Mouse (Mus musculus): ENCODE measurements around the gene Chmp4b. TPM values are rescaled to one million over a fixed set of nuclear protein-coding genes. Genes with fewer than 3 reads are reported as not detected.

Chmp4b gene
- polyA plus RNA-seq, 1 experiment from 2014 or later = 10.9 TPM

GRCm38 (mm10) chr2:154668680-154669079 is 17.2 kb downstream of the Chmp4b start:
- Histone ChIP-seq H3K4me3 (ENCODE audit: low read depth, low read length) (no peak overlapping the region), H3K4me1 (replicated peaks; ENCODE audit: control insufficient read depth, insufficient read depth, low read length) (no peaks in the 10 kb centered on the region; the same call in 1 of the 2 replicates), H3K9ac (ENCODE audit: low read depth, low read length) (no peak overlapping the region), H3K27ac (ENCODE audit: low read depth, low read length) (no peak overlapping the region), H3K4me2 (no peak overlapping the region), H3K36me3 (ENCODE audit: control insufficient read depth, insufficient read depth, low read length) (peaks cover 7% of the 10 kb centered on the region; the same call in 1 of the 2 replicates), H3K27me3 (replicated peaks; ENCODE audit: control insufficient read depth, insufficient read depth, low read length) (no peaks in the 10 kb centered on the region), H3K9me3 (ENCODE audit: control insufficient read depth, low read length) (no peaks in the 10 kb centered on the region)
- DNase-seq (ENCODE audit: low spot score) = no peak
- WGBS = 77% methylated on average over 7 of the region's 7 CpGs
- ATAC-seq (replicated peaks; ENCODE audit: low FRiP score) = no peak

GRCm38 (mm10) chr2:154670106-154670505 is 18.6 kb downstream of the Chmp4b start:
- H3K27me3 ChIP-seq (replicated peaks; ENCODE audit: control insufficient read depth, insufficient read depth, low read length) = no peaks in the 10 kb centered on the region
- no peaks in the 10 kb centered on the region; the same call in 1 of the 2 replicates for H3K4me1 ChIP-seq (replicated peaks; ENCODE audit: control insufficient read depth, insufficient read depth, low read length)
- H3K27ac ChIP-seq (ENCODE audit: low read depth, low read length) = no peak overlapping the region
- ATAC-seq (replicated peaks; ENCODE audit: low FRiP score) (no peak), DNase-seq (ENCODE audit: low spot score) (no peak)
- no peak overlapping the region for H3K4me2 ChIP-seq
- 77% methylated on average over 4 of the region's 4 CpGs for WGBS
- H3K9me3 ChIP-seq (ENCODE audit: control insufficient read depth, low read length) = no peaks in the 10 kb centered on the region
- H3K4me3 ChIP-seq (ENCODE audit: low read depth, low read length) = no peak overlapping the region
- H3K9ac ChIP-seq (ENCODE audit: low read depth, low read length) = no peak overlapping the region
- H3K36me3 ChIP-seq (ENCODE audit: control insufficient read depth, insufficient read depth, low read length) = peaks cover 7% of the 10 kb centered on the region; the same call in 1 of the 2 replicates

- WGBS = 78% methylated on average over 4 of the region's 4 CpGs
- Histone ChIP-seq H3K27ac (ENCODE audit: low read depth, low read length) (no peak overlapping the region), H3K9me3 (ENCODE audit: control insufficient read depth, low read length) (no peaks in the 10 kb centered on the region), H3K9ac (ENCODE audit: low read depth, low read length) (no peak overlapping the region), H3K36me3 (ENCODE audit: control insufficient read depth, insufficient read depth, low read length) (peaks cover 7% of the 10 kb centered on the region; the same call in 1 of the 2 replicates), H3K4me2 (no peak overlapping the region), H3K4me3 (ENCODE audit: low read depth, low read length) (no peak overlapping the region), H3K4me1 (replicated peaks; ENCODE audit: control insufficient read depth, insufficient read depth, low read length) (no peaks in the 10 kb centered on the region; the same call in 1 of the 2 replicates), H3K27me3 (replicated peaks; ENCODE audit: control insufficient read depth, insufficient read depth, low read length) (no peaks in the 10 kb centered on the region)
- ATAC-seq (replicated peaks; ENCODE audit: low FRiP score) (no peak), DNase-seq (ENCODE audit: low spot score) (no peak)
These were observed 19.2 kb downstream of the Chmp4b start for GRCm38 (mm10) chr2:154670741-154671140.

- Histone ChIP-seq H3K27ac (ENCODE audit: low read depth, low read length) (no peak overlapping the region), H3K4me2 (no peak overlapping the region), H3K36me3 (ENCODE audit: control insufficient read depth, insufficient read depth, low read length) (peaks cover 7% of the 10 kb centered on the region; the same call in 1 of the 2 replicates), H3K9me3 (ENCODE audit: control insufficient read depth, low read length) (no peaks in the 10 kb centered on the region), H3K9ac (ENCODE audit: low read depth, low read length) (no peak overlapping the region), H3K4me1 (replicated peaks; ENCODE audit: control insufficient read depth, insufficient read depth, low read length) (peaks cover 17% of the 10 kb centered on the region), H3K4me3 (ENCODE audit: low read depth, low read length) (no peak overlapping the region), H3K27me3 (replicated peaks; ENCODE audit: control insufficient read depth, insufficient read depth, low read length) (no peaks in the 10 kb centered on the region)
- 82% methylated on average over 4 of the region's 4 CpGs for WGBS
- DNase-seq (ENCODE audit: low spot score) (no peak), ATAC-seq (replicated peaks; ENCODE audit: low FRiP score) (no peak)
These were observed 22.5 kb downstream of the Chmp4b start for GRCm38 (mm10) chr2:154674008-154674407.

- Histone ChIP-seq H3K9me3 (ENCODE audit: control insufficient read depth, low read length) (no peaks in the 10 kb centered on the region), H3K4me2 (peak overlapping the region; percentile 67), H3K27ac (ENCODE audit: low read depth, low read length) (peak overlapping the region; percentile 82), H3K36me3 (ENCODE audit: control insufficient read depth, insufficient read depth, low read length) (peaks cover 7% of the 10 kb centered on the region; the same call in 1 of the 2 replicates), H3K4me3 (ENCODE audit: low read depth, low read length) (peak overlapping the region; percentile 35), H3K4me1 (replicated peaks; ENCODE audit: control insufficient read depth, insufficient read depth, low read length) (peaks cover 24% of the 10 kb centered on the region), H3K9ac (ENCODE audit: low read depth, low read length) (peak overlapping the region; percentile 47; the same call in 1 of the 2 replicates), H3K27me3 (replicated peaks; ENCODE audit: control insufficient read depth, insufficient read depth, low read length) (no peaks in the 10 kb centered on the region)
- 44% methylated on average over 19 of the region's 19 CpGs for WGBS
- ATAC-seq (replicated peaks; ENCODE audit: low FRiP score) = peak; percentile 83
- peak; percentile 49 for DNase-seq (ENCODE audit: low spot score)
These were observed 25.4 kb downstream of the Chmp4b start for GRCm38 (mm10) chr2:154676653-154677609.

- DNase-seq (ENCODE audit: low spot score) = peak; percentile 42
- Histone ChIP-seq H3K27ac (ENCODE audit: low read depth, low read length) (peak overlapping the region; percentile 82), H3K4me1 (replicated peaks; ENCODE audit: control insufficient read depth, insufficient read depth, low read length) (peaks cover 24% of the 10 kb centered on the region), H3K4me2 (peak overlapping the region; percentile 67), H3K27me3 (replicated peaks; ENCODE audit: control insufficient read depth, insufficient read depth, low read length) (no peaks in the 10 kb centered on the region), H3K36me3 (ENCODE audit: control insufficient read depth, insufficient read depth, low read length) (0 out of 2 replicates have a peak, but pooled peaks cover 4% of the 10 kb centered on the region), H3K9ac (ENCODE audit: low read depth, low read length) (peak overlapping the region; percentile 47; the same call in 1 of the 2 replicates), H3K9me3 (ENCODE audit: control insufficient read depth, low read length) (no peaks in the 10 kb centered on the region), H3K4me3 (ENCODE audit: low read depth, low read length) (peak overlapping the region; percentile 35)
- ATAC-seq (replicated peaks; ENCODE audit: low FRiP score) = peak; percentile 8; the same call in 1 of the 2 replicates
- WGBS = 17% methylated on average over 10 of the region's 10 CpGs
These were observed 26.2 kb downstream of the Chmp4b start for GRCm38 (mm10) chr2:154677651-154678139.

GRCm38 (mm10) chr2:154678995-154679394 is 27.5 kb downstream of the Chmp4b start:
- H3K9me3 ChIP-seq (ENCODE audit: control insufficient read depth, low read length) = no peaks in the 10 kb centered on the region
- no peak overlapping the region for H3K4me3 ChIP-seq (ENCODE audit: low read depth, low read length)
- DNase-seq (ENCODE audit: low spot score) = no peak
- no peaks in the 10 kb centered on the region for H3K36me3 ChIP-seq (ENCODE audit: control insufficient read depth, insufficient read depth, low read length)
- H3K4me2 ChIP-seq = no peak overlapping the region
- no peak for ATAC-seq (replicated peaks; ENCODE audit: low FRiP score)
- no peaks in the 10 kb centered on the region for H3K27me3 ChIP-seq (replicated peaks; ENCODE audit: control insufficient read depth, insufficient read depth, low read length)
- WGBS = 49% methylated on average over 3 of the region's 3 CpGs
- no peak overlapping the region for H3K27ac ChIP-seq (ENCODE audit: low read depth, low read length)
- H3K9ac ChIP-seq (ENCODE audit: low read depth, low read length) = no peak overlapping the region
- H3K4me1 ChIP-seq (replicated peaks; ENCODE audit: control insufficient read depth, insufficient read depth, low read length) = peaks cover 24% of the 10 kb centered on the region

GRCm38 (mm10) chr2:154680337-154680736 is 28.8 kb downstream of the Chmp4b start:
- H3K9me3 ChIP-seq (ENCODE audit: control insufficient read depth, low read length) = no peaks in the 10 kb centered on the region
- no peak overlapping the region for H3K4me2 ChIP-seq
- H3K9ac ChIP-seq (ENCODE audit: low read depth, low read length) = no peak overlapping the region
- DNase-seq (ENCODE audit: low spot score) = no peak
- peaks cover 24% of the 10 kb centered on the region for H3K4me1 ChIP-seq (replicated peaks; ENCODE audit: control insufficient read depth, insufficient read depth, low read length)
- H3K36me3 ChIP-seq (ENCODE audit: control insufficient read depth, insufficient read depth, low read length) = no peaks in the 10 kb centered on the region
- 61% methylated on average over 2 of the region's 2 CpGs for WGBS
- no peak overlapping the region for H3K27ac ChIP-seq (ENCODE audit: low read depth, low read length)
- H3K27me3 ChIP-seq (replicated peaks; ENCODE audit: control insufficient read depth, insufficient read depth, low read length) = no peaks in the 10 kb centered on the region
- ATAC-seq (replicated peaks; ENCODE audit: low FRiP score) = no peak
- no peak overlapping the region for H3K4me3 ChIP-seq (ENCODE audit: low read depth, low read length)

Data from liver, embryonic 11.5 days (tissue).